Mouse (Mus musculus) CH12.LX (cell line): Measurements from ENCODE around the gene Exoc2.

ENCODE experiments used
- CTCF ChIP-seq, 2 experiments: IDR thresholded peaks in 1 of 2; conservative IDR thresholded peaks in 1 of 2; 2 replicates each; pipeline ENCODE4 v1.5.1; 2011 to 2012; ENCODE audit warnings: low read depth in 2 of 2, low read length in 2 of 2, improper control_type of control experiment in 1 of 2, inconsistent platforms in 1 of 2, mild to moderate bottlenecking in 1 of 2, moderate library complexity in 1 of 2
- GABPA ChIP-seq: IDR thresholded peaks from 2 replicates; pipeline ENCODE4 v1.6.1; 2012; ENCODE audit warnings: low read depth, low read length, improper control_type of control experiment, inconsistent platforms; ENCODE audit not compliant: insufficient replicate concordance
- KAT2A ChIP-seq: IDR thresholded peaks from 2 replicates; pipeline ENCODE4 v1.6.1; 2012; ENCODE audit warnings: low read length, improper control_type of control experiment, inconsistent platforms; ENCODE audit not compliant: insufficient replicate concordance
- TCF12 ChIP-seq: IDR thresholded peaks from 2 replicates; pipeline ENCODE4 v1.6.1; 2014; ENCODE audit warnings: low read depth, mild to moderate bottlenecking, inconsistent platforms, low read length, improper control_type of control experiment

DNA sequence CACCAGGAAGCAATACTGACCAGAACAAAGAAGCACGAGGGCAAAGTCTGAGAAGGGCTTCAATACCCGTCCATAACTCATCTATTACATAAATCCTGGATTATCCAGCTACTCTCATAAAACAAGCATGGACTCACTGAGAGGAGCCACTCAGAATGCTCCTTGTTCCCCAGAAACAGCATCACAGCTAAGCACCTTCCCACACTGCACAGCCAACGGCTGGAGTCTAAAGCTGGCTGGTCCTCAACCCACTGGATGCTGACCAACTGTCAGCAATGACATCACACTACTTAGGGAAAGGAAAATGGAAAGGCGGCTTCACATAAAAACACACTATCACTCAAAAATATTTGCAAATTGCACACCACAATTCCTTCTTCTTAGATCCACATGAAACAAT lies 5.6 kb downstream of the Exoc2 start:
- no peak for TF ChIP-seq GABPA
- no peak for TF ChIP-seq KAT2A
- TF ChIP-seq CTCF (conservative IDR thresholded peaks at IDR 0.05 in 1 of 2, IDR thresholded peaks at IDR 0.05 in 1 of 2; ENCODE audit: low read depth in 2 of 2, low read length in 2 of 2), result no peak
- TF ChIP-seq TCF12, result no peak
